Mouse (Mus musculus) hindbrain, postnatal 0 days (tissue): ENCODE measurements at regions not wholly inside any gene's neighbourhood (a gene's known extent, or its start where the extent isn't known, plus 50 kb on each side); places are given as distances from the start of the nearest gene placed in this dataset.

ENCODE experiments used
- ATAC-seq: fragments of 200-750 bp; cut with Nextera tagmentation; 2 replicates; pipeline ENCODE4 v1.8.0; 2017; ENCODE audit warnings: mild to moderate bottlenecking, moderate TSS enrichment, moderate library complexity
- DNase-seq: peaks from one replicate; pipeline ENCODE4 v3.0.0-alpha.2; 2015; ENCODE audit warnings: low spot score
- H3K27ac ChIP-seq: fragments of 300-500 bp; sonication (generic); 2 replicates; pipeline ENCODE4 v1.5.1; 2014; ENCODE audit warnings: mild to moderate bottlenecking
- H3K27me3 ChIP-seq: fragments of 300-500 bp; sonication (generic); 2 replicates; pipeline ENCODE4 v1.6.1; 2014; ENCODE audit warnings: low read length, mixed read lengths; ENCODE audit not compliant: insufficient read depth
- H3K36me3 ChIP-seq: fragments of 300-500 bp; sonication (generic); 2 replicates; pipeline ENCODE4 v1.6.1; 2014; ENCODE audit warnings: low read length, mixed read lengths; ENCODE audit not compliant: insufficient read depth
- H3K4me1 ChIP-seq: fragments of 300-500 bp; sonication (generic); 2 replicates; pipeline ENCODE4 v1.6.1; 2014; ENCODE audit warnings: antibody characterized with exemption, low read length, mixed read lengths; ENCODE audit not compliant: insufficient read depth
- H3K4me2 ChIP-seq: fragments of 300-500 bp; sonication (generic); 2 replicates; pipeline ENCODE4 v1.6.1; 2014; ENCODE audit warnings: low read depth, mild to moderate bottlenecking, low read length, moderate library complexity, mixed read lengths
- H3K4me3 ChIP-seq: fragments of 300-500 bp; sonication (generic); 2 replicates; pipeline ENCODE4 v1.5.1; 2014; ENCODE audit warnings: low read length
- H3K9ac ChIP-seq: fragments of 300-500 bp; sonication (generic); replicated peaks from 2 replicates; pipeline ENCODE4 v1.6.1; 2014; ENCODE audit warnings: mild to moderate bottlenecking, low read length, moderate library complexity, mixed read lengths
- H3K9me3 ChIP-seq: fragments of 300-500 bp; sonication (generic); 2 replicates; pipeline ENCODE4 v1.6.1; 2016; ENCODE audit warnings: low read length, mixed read lengths
- CTCF ChIP-seq: IDR thresholded peaks from 2 replicates; pipeline ENCODE4 v1.5.1; 2016; ENCODE audit warnings: antibody characterized with exemption, control low read depth, low read depth
- WGBS: fragments of 180-500 bp; shearing (Covaris S2); extraction: QIAGEN DNeasy Blood & Tissue Kit; methylation state at CpG from one replicate; pipeline ENCODE4 v1.1.7; 2014; 5-methylcytosine and 5-hydroxymethylcytosine counted together

DNA sequence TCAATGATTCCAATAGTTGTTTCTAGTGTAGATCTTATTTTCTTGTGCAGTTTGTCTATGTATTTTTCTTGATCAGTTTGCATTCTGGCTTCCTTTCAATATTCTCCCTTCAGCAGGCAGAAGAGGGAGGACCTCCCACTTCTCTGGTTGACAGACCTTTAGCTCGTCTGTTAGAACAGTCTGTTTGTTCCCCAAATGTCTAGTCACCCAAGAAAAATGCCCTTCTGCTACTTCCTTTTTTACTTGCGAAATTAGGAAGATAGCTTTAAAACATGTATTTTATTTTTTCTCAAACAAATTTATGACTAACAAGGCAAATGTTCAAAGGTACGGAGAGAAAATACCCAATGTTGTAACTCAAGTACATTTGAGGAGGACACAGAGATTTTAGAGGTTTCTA, 1128.5 kb upstream of the Zeb2 start:
- WGBS = 68% methylated on average over 3 of the region's 3 CpGs

DNA sequence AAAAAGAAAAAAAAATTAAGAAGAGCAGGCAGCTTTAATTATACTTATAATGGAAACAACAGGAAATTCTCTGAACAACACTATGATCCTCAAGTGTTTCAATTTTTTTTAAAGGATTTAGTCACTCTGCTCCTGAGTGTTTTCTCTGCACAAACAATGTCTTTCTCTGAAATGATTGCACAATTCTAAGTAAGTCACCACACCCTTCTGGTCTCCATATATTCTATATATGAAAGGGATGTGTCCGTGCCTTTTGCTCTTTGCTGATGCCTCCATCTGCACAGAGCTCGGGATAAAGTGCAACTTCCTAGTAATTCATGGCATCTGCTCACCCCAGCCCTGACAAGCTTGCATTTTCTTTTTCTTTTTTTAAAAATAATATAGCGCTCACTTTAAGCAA, 1127.5 kb upstream of the Zeb2 start:
- WGBS = 85% methylated on average over 3 of the region's 3 CpGs

More for the DNA sequence above, 1128.5 kb upstream of the Zeb2 start:
- Histone ChIP-seq H3K27ac (no peak overlapping the region), H3K36me3 (no peaks in the 10 kb centered on the region), H3K27me3 (no peaks in the 10 kb centered on the region), H3K4me1 (no peaks in the 10 kb centered on the region), H3K4me2 (no peak overlapping the region), H3K4me3 (no peak overlapping the region), H3K9ac (no peak overlapping the region), H3K9me3 (no peaks in the 10 kb centered on the region)
- no peak for TF ChIP-seq CTCF
- ATAC-seq = no peak
- DNase-seq = no peak

DNA sequence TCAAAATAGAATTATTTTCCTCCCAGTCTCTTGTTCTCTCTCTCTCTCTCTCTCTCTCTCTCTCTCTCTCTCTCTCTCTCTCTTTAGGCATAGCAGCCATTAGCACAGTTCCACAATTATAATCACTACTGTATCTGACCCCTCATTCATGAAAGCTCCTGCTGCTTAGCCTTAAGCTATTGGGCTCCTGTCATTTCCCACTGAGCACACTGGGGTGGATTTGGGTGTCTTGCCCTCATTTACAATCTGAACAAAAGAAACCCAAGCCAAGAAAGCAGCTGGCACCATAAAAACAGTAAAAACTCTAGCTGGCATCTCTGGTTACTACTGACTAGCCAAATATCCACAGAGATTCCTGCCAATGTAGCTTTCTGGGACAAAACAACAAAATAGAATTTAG, 1125.6 kb upstream of the Zeb2 start:
- H3K27ac ChIP-seq = no peak overlapping the region
- no peak overlapping the region for H3K4me2 ChIP-seq
- no peaks in the 10 kb centered on the region for H3K9me3 ChIP-seq
- H3K4me3 ChIP-seq = no peak overlapping the region
- no peak for TF ChIP-seq CTCF
- DNase-seq (peak; percentile 65), ATAC-seq (peak; percentile 83)
- no peaks in the 10 kb centered on the region for H3K36me3 ChIP-seq
- H3K4me1 ChIP-seq = no peaks in the 10 kb centered on the region
- H3K9ac ChIP-seq = no peak overlapping the region
- no peaks in the 10 kb centered on the region for H3K27me3 ChIP-seq

More for the DNA sequence above, 1127.5 kb upstream of the Zeb2 start:
- Histone ChIP-seq H3K36me3 (no peaks in the 10 kb centered on the region), H3K9me3 (no peaks in the 10 kb centered on the region), H3K4me2 (no peak overlapping the region), H3K27me3 (no peaks in the 10 kb centered on the region), H3K4me3 (no peak overlapping the region), H3K27ac (no peak overlapping the region), H3K4me1 (no peaks in the 10 kb centered on the region), H3K9ac (no peak overlapping the region)
- DNase-seq = no peak
- ATAC-seq = no peak
- TF ChIP-seq CTCF = no peak

DNA sequence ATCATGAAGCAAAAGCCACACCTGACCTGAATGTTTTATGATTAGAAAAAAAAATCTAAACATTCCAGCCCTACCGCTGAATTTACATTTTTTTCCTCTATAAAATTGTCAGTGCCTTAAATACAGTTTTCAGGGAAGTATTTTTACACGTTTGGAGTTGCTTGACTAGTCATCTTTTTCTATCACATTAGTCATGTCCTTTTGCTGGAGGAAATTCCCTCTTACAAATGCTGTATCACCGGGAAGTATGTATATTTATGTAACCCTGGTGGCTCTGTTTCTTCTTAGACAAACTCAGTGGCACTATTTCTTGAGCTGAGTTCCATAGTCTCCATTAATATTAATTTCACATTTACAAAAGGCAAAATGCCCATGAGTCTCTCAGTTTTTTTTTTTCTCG, 1122.7 kb upstream of the Zeb2 start:
- Histone ChIP-seq H3K36me3 (no peaks in the 10 kb centered on the region), H3K4me3 (no peak overlapping the region), H3K4me2 (no peak overlapping the region), H3K27me3 (no peaks in the 10 kb centered on the region), H3K9ac (no peak overlapping the region), H3K9me3 (no peaks in the 10 kb centered on the region), H3K4me1 (no peaks in the 10 kb centered on the region), H3K27ac (no peak overlapping the region)
- DNase-seq (no peak), ATAC-seq (no peak)
- no peak for TF ChIP-seq CTCF
- 77% methylated on average over 4 of the region's 4 CpGs for WGBS

DNA sequence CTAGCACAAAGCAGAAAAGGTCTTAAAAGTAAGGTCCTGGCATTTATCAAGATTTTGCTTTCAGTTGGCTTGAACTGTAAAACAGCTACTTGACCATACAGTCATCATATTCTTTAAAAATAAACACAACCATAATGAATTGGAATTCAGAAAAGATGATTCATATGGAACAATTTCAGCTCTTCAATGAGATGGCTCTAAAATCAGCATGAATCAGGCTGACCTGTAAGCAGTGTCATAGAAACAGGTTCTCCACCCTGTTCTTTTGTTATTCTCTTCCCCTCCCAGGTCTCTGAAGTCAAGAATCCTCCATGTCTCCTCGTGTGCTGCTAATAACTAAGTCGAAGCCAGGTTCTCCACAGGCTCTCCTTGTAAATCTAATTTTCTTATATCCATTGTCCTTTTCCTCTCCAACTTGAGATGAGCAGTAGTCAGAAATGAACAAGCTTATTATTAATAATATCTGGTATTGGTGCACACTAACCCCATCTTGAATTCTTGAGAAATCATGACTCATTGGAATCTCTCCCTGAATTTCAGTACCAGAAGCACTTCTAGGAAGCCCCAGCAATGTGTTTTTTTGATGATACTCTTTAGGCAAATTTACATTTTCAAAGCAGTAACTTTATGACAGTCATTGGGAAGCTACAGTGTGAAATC, 1113.7 kb upstream of the Zeb2 start:
- H3K27ac ChIP-seq = no peak overlapping the region
- no peak overlapping the region for H3K4me2 ChIP-seq
- ATAC-seq (no peak), DNase-seq (no peak)
- H3K27me3 ChIP-seq = no peaks in the 10 kb centered on the region
- no peak overlapping the region for H3K9ac ChIP-seq
- no peak overlapping the region for H3K4me3 ChIP-seq
- 63% methylated on average over 2 of the region's 2 CpGs for WGBS
- H3K9me3 ChIP-seq = no peaks in the 10 kb centered on the region
- H3K4me1 ChIP-seq = no peaks in the 10 kb centered on the region
- TF ChIP-seq CTCF = no peak
- no peaks in the 10 kb centered on the region for H3K36me3 ChIP-seq

DNA sequence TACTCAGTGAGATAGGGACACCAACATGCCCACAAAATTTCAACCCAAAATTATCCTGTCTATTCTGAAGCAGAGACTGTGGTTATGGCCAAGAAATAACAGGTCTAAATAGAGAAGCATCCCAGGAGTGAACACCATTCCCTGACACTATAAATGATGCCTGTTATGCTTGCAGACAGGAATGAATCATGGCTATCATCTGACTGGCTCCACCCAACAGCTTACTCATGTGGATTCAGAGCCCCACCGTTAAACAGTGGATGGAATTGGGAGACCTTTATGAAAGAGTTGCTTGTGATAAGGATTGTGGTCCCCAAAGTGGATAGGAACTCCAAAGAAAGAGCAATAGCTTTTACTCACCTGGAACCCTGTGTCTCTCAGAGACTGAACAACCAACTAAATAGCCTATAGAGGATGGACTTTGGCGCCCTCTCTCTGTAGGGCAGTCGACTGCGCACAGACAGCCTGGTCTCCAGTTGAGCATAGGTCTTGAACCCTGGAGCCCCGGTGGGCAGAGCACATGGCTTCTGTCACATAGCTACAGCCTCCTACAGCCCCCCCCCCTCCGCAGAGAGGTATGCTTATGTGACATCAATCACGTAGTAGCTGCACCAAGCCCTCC, 1101.3 kb upstream of the Zeb2 start:
- Histone ChIP-seq H3K4me2 (no peak overlapping the region), H3K4me1 (no peaks in the 10 kb centered on the region), H3K36me3 (no peaks in the 10 kb centered on the region), H3K4me3 (no peak overlapping the region), H3K27me3 (no peaks in the 10 kb centered on the region), H3K27ac (no peak overlapping the region), H3K9ac (no peak overlapping the region), H3K9me3 (no peaks in the 10 kb centered on the region)
- DNase-seq = no peak
- WGBS = 93% methylated on average over 7 of the region's 7 CpGs
- ATAC-seq = no peak
- no peak for TF ChIP-seq CTCF

DNA sequence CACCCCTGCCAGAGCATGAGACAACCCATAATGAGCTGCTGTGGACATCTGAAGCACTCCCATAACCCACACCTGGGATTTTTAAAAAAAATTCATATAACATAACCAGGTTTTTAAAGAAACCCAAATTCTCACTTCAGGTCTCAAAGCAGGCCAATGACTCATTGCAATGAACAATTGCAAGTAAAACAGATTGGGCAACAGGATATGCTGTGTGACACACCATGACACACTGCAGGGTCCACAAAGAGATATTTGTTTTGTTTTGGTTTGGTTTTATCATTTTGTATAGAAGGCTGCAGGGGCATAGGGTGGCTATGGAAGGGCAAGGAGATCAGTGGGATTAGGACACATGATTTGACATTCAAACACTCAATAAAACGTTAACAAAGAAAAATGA, 1082.1 kb upstream of the Zeb2 start:
- Histone ChIP-seq H3K27ac (no peak overlapping the region), H3K36me3 (no peaks in the 10 kb centered on the region), H3K4me2 (no peak overlapping the region), H3K27me3 (no peaks in the 10 kb centered on the region), H3K4me1 (no peaks in the 10 kb centered on the region), H3K9me3 (no peaks in the 10 kb centered on the region), H3K9ac (no peak overlapping the region), H3K4me3 (no peak overlapping the region)
- TF ChIP-seq CTCF = no peak
- WGBS = 60% methylated on average over 1 of the region's 1 CpGs
- ATAC-seq (no peak), DNase-seq (no peak)
